Mouse (Mus musculus) heart, postnatal 0 days (tissue): ENCODE data around the gene Hes3. TPM values are rescaled to one million over a fixed set of nuclear protein-coding genes. Genes with fewer than 3 reads are reported as not detected.

Experiments
- ATAC-seq: fragments of 200-750 bp; cut with Nextera tagmentation; 2 replicates; pipeline ENCODE4 v1.8.0; 2017; ENCODE audit warnings: low read depth, moderate number of reproducible peaks, moderate library complexity; ENCODE audit not compliant: insufficient read depth
- DNase-seq: peaks from one replicate; pipeline ENCODE4 v3.0.0-alpha.2; 2016; ENCODE audit warnings: low spot score
- H3K27ac ChIP-seq: fragments of 300-500 bp; sonication (generic); 2 replicates; pipeline ENCODE4 v1.5.1; 2014; ENCODE audit warnings: low read depth, mild to moderate bottlenecking
- H3K27me3 ChIP-seq: fragments of 300-500 bp; sonication (generic); 2 replicates; pipeline ENCODE4 v1.6.1; 2014; ENCODE audit warnings: low read length, mixed read lengths; ENCODE audit not compliant: control insufficient read depth, insufficient read depth
- H3K36me3 ChIP-seq: fragments of 300-500 bp; sonication (generic); replicated peaks from 2 replicates; pipeline ENCODE4 v1.6.1; 2014; ENCODE audit warnings: low read length, mixed read lengths; ENCODE audit not compliant: control insufficient read depth, insufficient read depth
- H3K4me1 ChIP-seq: fragments of 300-500 bp; sonication (generic); 2 replicates; pipeline ENCODE4 v1.6.1; 2014; ENCODE audit warnings: antibody characterized with exemption; ENCODE audit not compliant: control insufficient read depth, insufficient read depth
- H3K4me2 ChIP-seq: fragments of 300-500 bp; sonication (generic); 2 replicates; pipeline ENCODE4 v1.6.1; 2014; ENCODE audit warnings: low read depth, mild to moderate bottlenecking, low read length, moderate library complexity
- H3K4me3 ChIP-seq: fragments of 300-500 bp; sonication (generic); 2 replicates; pipeline ENCODE4 v1.5.1; 2014; ENCODE audit warnings: low read depth, low read length
- H3K9ac ChIP-seq: fragments of 300-500 bp; sonication (generic); replicated peaks from 2 replicates; pipeline ENCODE4 v1.6.1; 2014; ENCODE audit warnings: low read depth, low read length, mixed read lengths
- H3K9me3 ChIP-seq: fragments of 300-500 bp; sonication (generic); replicated peaks from 2 replicates; pipeline ENCODE4 v1.6.1; 2016; ENCODE audit warnings: low read length; ENCODE audit not compliant: control insufficient read depth
- CTCF ChIP-seq: IDR thresholded peaks from 2 replicates; pipeline ENCODE4 v1.5.1; 2016; ENCODE audit warnings: antibody characterized with exemption, control low read depth, low read depth
- EP300 ChIP-seq: IDR thresholded peaks from 2 replicates; pipeline ENCODE4 v1.6.1; 2016; ENCODE audit warnings: antibody characterized with exemption, low read depth
- WGBS: fragments of 180-500 bp; shearing (Covaris S2); extraction: QIAGEN DNeasy Blood & Tissue Kit; methylation state at CpG from one replicate; pipeline ENCODE4 v1.1.7; 2014; 5-methylcytosine and 5-hydroxymethylcytosine counted together
- polyA plus RNA-seq: library from polyadenylated mRNA; unstranded; fragments of >200 nt; fragmentation: Nextera tagmentation; extraction: Ambion mirVana; gene quantifications from 2 replicates; pipeline ENCODE4 v1.2.1, GENCODE M21; 2015
- total RNA-seq: library from RNA; depleted of rRNA; stranded (reverse); fragments of >200 nt; gene quantifications from 2 replicates; pipeline ENCODE4 v1.2.3, GENCODE M21; 2014; ENCODE audit warnings: low replicate concordance

Hes3 gene
- total and polyA plus RNA-seq, 2 experiments from 2014 or later: not detected

- TF ChIP-seq CTCF: peak; percentile 61
- TF ChIP-seq EP300: no peak
- peaks cover 32% of the 10 kb centered on the region for H3K4me1 ChIP-seq
Measured at GRCm38 (mm10) chr4:152276389-152277347, 14.8 kb downstream of the Hes3 start.

GRCm38 (mm10) chr4:152274681-152275131 lies 16.8 kb downstream of the Hes3 start:
- WGBS: 7% methylated on average over 20 of the region's 20 CpGs
- DNase-seq: peak; percentile 46
- peak overlapping the region; percentile 65 for H3K9ac ChIP-seq
- H3K9me3 ChIP-seq: no peaks in the 10 kb centered on the region
- peak overlapping the region; percentile 81; the same call in 1 of the 2 replicates for H3K27ac ChIP-seq
- H3K36me3 ChIP-seq: no peaks in the 10 kb centered on the region
- TF ChIP-seq CTCF (no peak), EP300 (no peak)
- peak overlapping the region; percentile 60 for H3K4me3 ChIP-seq
- ATAC-seq: peak; percentile 31; the same call in 1 of the 2 replicates
- H3K4me1 ChIP-seq: peaks cover 52% of the 10 kb centered on the region
- H3K4me2 ChIP-seq: peak overlapping the region; percentile 86
- H3K27me3 ChIP-seq: 0 out of 2 replicates have a peak, but pooled peaks cover 7% of the 10 kb centered on the region

More at GRCm38 (mm10) chr4:152276389-152277347, 14.8 kb downstream of the Hes3 start:
- DNase-seq (no peak), ATAC-seq (no peak)
- no peak overlapping the region for H3K27ac ChIP-seq
- H3K4me2 ChIP-seq: no peak overlapping the region
- H3K9ac ChIP-seq: no peak overlapping the region
- H3K9me3 ChIP-seq: no peaks in the 10 kb centered on the region
- H3K36me3 ChIP-seq: no peaks in the 10 kb centered on the region
- 57% methylated on average over 10 of the region's 10 CpGs for WGBS
- peaks cover 11% of the 10 kb centered on the region for H3K27me3 ChIP-seq
- H3K4me3 ChIP-seq: no peak overlapping the region

- Histone ChIP-seq H3K4me2 (peak within 1 kb of the TSS; percentile 86), H3K4me1 (peaks cover 61% of the 10 kb centered on the region), H3K27ac (peak within 1 kb of the TSS; percentile 81), H3K9ac (peak within 1 kb of the TSS; percentile 65), H3K27me3 (0 out of 2 replicates have a peak, but pooled peaks cover 7% of the 10 kb centered on the region), H3K4me3 (peak within 1 kb of the TSS; percentile 60), H3K36me3 (no peaks in the 10 kb centered on the region), H3K9me3 (no peaks in the 10 kb centered on the region)
- ATAC-seq (peak; percentile 47), DNase-seq (peak; percentile 47)
- TF ChIP-seq CTCF: no peak
- 3% methylated on average over 32 of the region's 48 CpGs for WGBS
Measured at GRCm38 (mm10) chr4:152273621-152274236, 17.7 kb downstream of the Hes3 start, which contains the start of gene Gpr153. TSS of gene Gpr153 (plus strand) at chr4:152274232.

- Histone ChIP-seq H3K27me3 (0 out of 2 replicates have a peak, but pooled peaks cover 7% of the 10 kb centered on the region), H3K4me2 (no peak overlapping the region), H3K27ac (peak overlapping the region; percentile 81), H3K36me3 (no peaks in the 10 kb centered on the region), H3K9ac (no peak overlapping the region), H3K4me1 (peaks cover 67% of the 10 kb centered on the region), H3K9me3 (no peaks in the 10 kb centered on the region), H3K4me3 (no peak overlapping the region)
- DNase-seq (no peak), ATAC-seq (no peak)
- 45% methylated on average over 3 of the region's 3 CpGs for WGBS
- no peak for TF ChIP-seq CTCF
- TF ChIP-seq EP300: no peak
Measured at GRCm38 (mm10) chr4:152273191-152273590, 18.3 kb downstream of the Hes3 start.

- H3K4me2 ChIP-seq: no peak overlapping the region
- no peaks in the 10 kb centered on the region for H3K9me3 ChIP-seq
- 12% methylated on average over 9 of the region's 9 CpGs for WGBS
- peak overlapping the region; percentile 81 for H3K27ac ChIP-seq
- no peak overlapping the region for H3K4me3 ChIP-seq
- ATAC-seq (peak; percentile 53), DNase-seq (peak; percentile 78)
- H3K9ac ChIP-seq: 0 out of 2 replicates have a peak overlapping the region, but pooled peaks have one; percentile 14
- no peaks in the 10 kb centered on the region for H3K36me3 ChIP-seq
- TF ChIP-seq EP300 (no peak), CTCF (peak; percentile 57)
- peaks cover 73% of the 10 kb centered on the region for H3K4me1 ChIP-seq
- H3K27me3 ChIP-seq: 0 out of 2 replicates have a peak, but pooled peaks cover 7% of the 10 kb centered on the region
Measured at GRCm38 (mm10) chr4:152272449-152273049, 18.9 kb downstream of the Hes3 start.
